Mouse (Mus musculus) kidney, adult 2 months (tissue): Measurements from ENCODE around the gene Hoxd8.

Source experiments
- CTCF ChIP-seq: fragments of 200-500 bp; conservative IDR thresholded peaks from 2 replicates; pipeline ENCODE4 v1.5.1; 2011; ENCODE audit warnings: low read depth, mild to moderate bottlenecking, control low read depth, low read length, moderate library complexity, mixed read lengths; ENCODE audit not compliant: insufficient read depth, insufficient read length
- POLR2A ChIP-seq: fragments of 200-500 bp; IDR thresholded peaks from one replicate; pipeline ENCODE4 v1.6.1; 2011; ENCODE audit warnings: low read depth, low read length, control low read depth

GRCm38 (mm10) chr2:74726973-74727639 lies 22.7 kb downstream of the Hoxd8 start:
- TF ChIP-seq POLR2A (no peak), CTCF (no peak)
